Mouse (Mus musculus) inflammation-experienced regulatory T-cells, adult 6 months (primary cell): ENCODE data around the gene Olfr50. TPM values are rescaled to one million over a fixed set of nuclear protein-coding genes. Genes with fewer than 3 reads are reported as not detected.

Source experiments
- ATAC-seq: one replicate; pipeline ENCODE4 v1.8.0; 2017
- polyA plus RNA-seq, 3 experiments: library from polyadenylated mRNA; unstranded; fragments of 100-300 nt; shearing (Covaris generic); gene quantifications; one replicate each; pipeline ENCODE4 v1.2.1; 2017

Olfr50 gene
- polyA plus RNA-seq: not detected

DNA sequence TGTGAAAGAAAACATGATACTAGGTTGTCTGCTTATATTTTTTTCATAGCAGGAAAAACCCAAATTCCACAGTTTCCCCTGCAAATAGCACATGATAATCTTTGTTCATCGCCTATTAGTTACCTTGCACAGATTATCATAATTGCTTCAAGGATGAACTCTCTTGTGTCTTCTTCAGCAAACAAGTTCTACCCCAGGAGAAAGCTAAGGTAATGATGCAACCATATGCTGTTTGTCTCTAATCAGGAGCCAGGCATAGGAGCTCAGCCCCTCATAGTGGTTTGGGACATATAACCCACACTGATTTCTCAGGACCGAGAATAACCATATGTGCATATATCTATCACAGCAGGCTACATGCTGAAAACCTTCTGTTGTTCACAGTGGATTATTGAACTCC is at the start of gene Olfr50:
Olfr50 (plus strand) TSS at position 301 of the 400 bp plus-strand sequence.
- ATAC-seq: no peak

DNA sequence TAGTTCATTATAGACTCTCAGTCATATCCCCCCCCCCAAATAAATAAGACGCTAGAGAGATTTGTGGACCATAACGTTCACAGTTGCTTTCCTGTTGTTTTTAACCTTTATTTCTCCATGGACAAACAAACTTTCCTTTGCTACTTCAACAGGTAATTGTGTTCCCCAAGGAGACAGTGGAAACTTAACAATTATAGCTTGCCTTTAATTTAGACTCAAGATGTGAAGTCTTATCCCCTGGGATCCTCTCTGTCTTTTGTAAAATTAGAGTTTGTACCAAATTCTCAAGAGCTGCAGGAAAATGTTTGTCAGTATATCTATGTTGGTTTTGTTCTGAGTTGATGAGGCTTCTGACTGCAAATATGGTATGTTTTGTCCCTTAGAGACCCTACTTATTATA is 6.4 kb upstream of the Olfr50 start, which contains the start of gene Olfr348:
Olfr348 (plus strand) TSS at position 301 of the 400 bp plus-strand sequence.
- no peak for ATAC-seq

DNA sequence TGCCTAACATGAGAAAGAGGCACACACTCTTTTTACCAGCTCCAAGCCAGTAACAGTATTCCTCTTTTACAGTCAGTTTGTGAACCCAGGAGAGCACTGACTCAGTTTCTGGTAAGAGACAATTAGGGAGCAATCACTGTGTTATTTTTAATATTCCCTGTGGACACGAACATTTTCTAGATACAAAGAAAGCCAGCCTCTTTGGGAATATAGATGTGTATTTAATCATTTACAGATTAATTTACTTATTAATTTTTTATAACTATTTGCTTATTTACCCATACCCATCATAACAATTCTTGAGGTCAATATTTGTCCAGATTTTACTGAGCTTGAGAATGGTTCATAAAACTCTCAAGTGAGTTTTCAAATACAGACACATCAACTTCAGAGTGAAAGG is 26.6 kb downstream of the Olfr50 start, which contains the start of gene Olfr3:
Olfr3 (minus strand) TSS at position 101 of the 400 bp plus-strand sequence.
- ATAC-seq: no peak

GRCm38 (mm10) chr2:36846010-36846409 is 55.7 kb downstream of the Olfr50 start, which contains the start of gene Olfr350:
Olfr350 (plus strand) TSS chr2:36846310.
- no peak for ATAC-seq

Other genes starting within 250 kb of the Olfr50 start
- gene Olfr344, start 223.9 kb upstream of the Olfr50 start, polyA plus RNA-seq: under 1 TPM in 1 of 3 experiments, not detected in 2; 0.05 TPM
- not detected for gene Olfr345, start 150.5 kb upstream of the Olfr50 start, polyA plus RNA-seq
- gene Olfr346, start 104.8 kb upstream of the Olfr50 start, polyA plus RNA-seq: under 1 TPM in 1 of 3 experiments, not detected in 2; 0.16 TPM
- not detected for gene Olfr347, start 58.6 kb upstream of the Olfr50 start, polyA plus RNA-seq
- not detected for gene Olfr348, start 6.3 kb upstream of the Olfr50 start, polyA plus RNA-seq
- not detected for gene Olfr3, start 26.5 kb downstream of the Olfr50 start, polyA plus RNA-seq
- gene Olfr350, start 55.8 kb downstream of the Olfr50 start, polyA plus RNA-seq: not detected
- gene Olfr351, start 72.1 kb downstream of the Olfr50 start, polyA plus RNA-seq: not detected
- not detected for gene Olfr352, start 77.9 kb downstream of the Olfr50 start, polyA plus RNA-seq
- gene Olfr353, start 102.4 kb downstream of the Olfr50 start, polyA plus RNA-seq: not detected
- under 1 TPM; 0.04 to 0.24 (median 0.04) TPM for gene Olfr354, start 115.1 kb downstream of the Olfr50 start, polyA plus RNA-seq
- gene Olfr355, start 138.4 kb downstream of the Olfr50 start, polyA plus RNA-seq: not detected
- gene Olfr356, start 146.6 kb downstream of the Olfr50 start, polyA plus RNA-seq: not detected
- not detected for gene Olfr357, start 203.3 kb downstream of the Olfr50 start, polyA plus RNA-seq
- gene Olfr358, start 218.8 kb downstream of the Olfr50 start, polyA plus RNA-seq: not detected